Comparison of ENCODE assay signal across 8 mouse cellular contexts in genomic region chr10:20135350-20136058, GRCm38 (mm10). TPM values are rescaled to one million over a fixed set of nuclear protein-coding genes. Genes with fewer than 3 reads are reported as not detected.
DNase-seq lines count a peak whose midpoint lies in the region.

No protein-coding gene starts in this region.

- DNase-seq in adrenal gland, adult 2 months = peak; percentile 50
- DNase-seq in adrenal gland, postnatal 4 days (ENCODE audit: low spot score in 2 of 2) = no peak
- peak; percentile 42 for DNase-seq in ovary, adult 18-20 months (ENCODE audit: low spot score)
- DNase-seq in ovary, postnatal 10 days (ENCODE audit: low spot score) = no peak
- DNase-seq in heart, postnatal 36 days = peak; percentile 20 to 23
- peak; percentile 24 to 64 for DNase-seq in lung, postnatal 4 days
- DNase-seq in embryo, embryonic 11 days = no peak
- no peak for DNase-seq in embryo, embryonic 9.5 days (ENCODE audit: extremely low spot score)

- intact Hi-C loops in heart, postnatal 36 days (cut with DNase I) = no loop called here

RNA-seq across cellular contexts. Expression of gene Map7, which starts 12.8 kb away (rescaled TPM):
- 10 to 100 TPM; 14.6 to 18.1 TPM for total RNA-seq in adrenal gland, adult 2 months (2021)
- 8.9 TPM in 2 replicates for polyA plus RNA-seq in adrenal gland, adult 2 months (2012; rRNA removed)
- total RNA-seq in adrenal gland, postnatal 4 days (2021) = 10 to 100 TPM; 34.3 to 44.6 TPM
- total RNA-seq in heart, postnatal 36 days (2021) = 10 to 100 TPM; 21.0 to 23.3 TPM

Comparison
In these comparisons a context has a peak if more than half of its experiments do, and no peak if none do; other contexts are left out.
1. DNase-seq: peak in adrenal gland, adult 2 months (single experiment), ovary, adult 18-20 months (single experiment), heart, postnatal 36 days (2 of 2) and lung, postnatal 4 days (2 of 2); none in adrenal gland, postnatal 4 days (0 of 2), ovary, postnatal 10 days (single experiment), embryo, embryonic 11 days (single experiment) and embryo, embryonic 9.5 days (single experiment).